Mouse (Mus musculus) urinary bladder, adult 18-20 months (tissue): Measurements from ENCODE around the gene Gm45233.

Experiments used
- DNase-seq, 2 experiments: peaks; one replicate each; pipeline ENCODE4 v3.0.0; 2022; ENCODE audit warnings: low spot score in 2 of 2, mixed read lengths in 2 of 2

Gm45233 gene

DNA sequence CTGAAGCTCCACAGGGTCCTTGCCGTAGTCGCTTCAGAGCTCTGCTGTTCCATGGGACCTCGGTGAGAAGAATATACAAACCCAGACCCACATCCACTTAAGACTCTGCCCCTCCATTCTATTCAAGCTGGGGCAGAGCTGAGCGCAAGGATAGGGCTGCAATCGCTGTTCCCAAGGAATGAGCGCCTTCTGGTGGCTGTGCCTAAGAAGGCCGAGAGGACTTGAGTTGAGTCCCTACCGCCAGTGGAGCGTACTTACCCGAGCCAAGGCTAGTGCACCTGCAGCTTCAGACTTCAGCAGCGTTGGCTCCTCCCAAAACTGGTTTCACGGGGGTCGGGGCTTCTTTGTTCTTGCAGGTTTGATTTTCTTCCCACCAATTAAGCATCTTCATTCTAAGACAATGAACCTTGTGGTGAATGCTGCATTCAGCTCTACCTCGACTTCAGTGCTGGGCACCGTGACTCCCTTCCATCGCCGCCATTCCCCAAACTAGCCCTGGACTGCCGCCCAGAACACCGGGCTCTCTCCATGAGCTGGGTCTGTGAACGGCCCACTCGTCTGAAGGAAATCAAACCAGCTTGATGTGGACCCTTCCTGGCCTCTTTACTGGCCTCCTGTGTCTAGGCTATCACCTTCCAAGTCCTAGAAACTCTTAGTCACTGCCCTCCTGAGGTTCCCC lies 51.6 kb downstream of the Gm45233 start:
- DNase-seq = no peak

GRCm38 (mm10) chr7:43511707-43512478 lies 68.0 kb downstream of the Gm45233 start:
- DNase-seq = no peak

GRCm38 (mm10) chr7:43512519-43512918 lies 68.6 kb downstream of the Gm45233 start:
- no peak for DNase-seq
